Mouse (Mus musculus): ENCODE measurements around the gene Casp8ap2. TPM values are rescaled to one million over a fixed set of nuclear protein-coding genes. Genes with fewer than 3 reads are reported as not detected.

Casp8ap2 gene
- polyA plus RNA-seq, 1 experiment: 2.3 TPM

DNA sequence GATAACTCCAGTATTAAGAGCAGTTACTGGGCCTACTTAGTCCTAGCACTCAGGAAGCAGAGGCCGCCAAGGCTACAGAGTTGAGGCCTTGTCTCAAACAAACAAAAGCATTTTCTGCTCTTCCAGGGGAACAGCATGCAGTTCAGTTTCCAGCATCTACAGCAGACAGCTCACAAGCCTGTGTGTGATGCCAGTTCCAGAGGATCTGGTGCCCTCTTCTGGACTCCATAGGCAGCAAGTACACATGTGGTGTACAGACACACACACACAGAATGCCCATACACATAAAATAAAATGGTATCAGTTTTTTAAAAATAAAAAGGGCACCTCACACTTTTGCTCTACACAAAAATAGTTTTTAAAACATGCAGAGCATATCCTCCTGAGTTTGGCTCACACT lies 53.0 kb downstream of the Casp8ap2 start:
- DNase-seq (ENCODE audit: low read depth): no peak

DNA sequence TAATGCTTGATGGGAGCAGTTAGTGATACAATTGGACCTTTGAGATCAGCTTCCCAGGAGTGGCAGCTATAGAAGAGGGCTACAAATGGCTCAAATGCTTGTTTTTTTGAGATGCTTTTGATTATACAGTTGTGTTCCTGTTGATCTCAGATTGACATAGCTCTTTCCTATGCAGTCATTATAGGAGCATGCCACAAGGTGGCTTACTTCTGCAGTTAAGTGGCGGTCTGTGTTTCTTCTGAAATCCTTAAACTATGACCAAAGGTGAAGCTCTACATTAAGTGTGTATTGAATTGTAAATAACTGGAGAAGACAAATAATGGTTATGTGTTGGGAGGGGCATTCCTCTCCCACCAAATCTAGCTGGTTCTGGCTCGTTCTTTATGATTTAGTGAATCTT lies 54.6 kb downstream of the Casp8ap2 start:
- no peak for DNase-seq (ENCODE audit: low read depth)

DNA sequence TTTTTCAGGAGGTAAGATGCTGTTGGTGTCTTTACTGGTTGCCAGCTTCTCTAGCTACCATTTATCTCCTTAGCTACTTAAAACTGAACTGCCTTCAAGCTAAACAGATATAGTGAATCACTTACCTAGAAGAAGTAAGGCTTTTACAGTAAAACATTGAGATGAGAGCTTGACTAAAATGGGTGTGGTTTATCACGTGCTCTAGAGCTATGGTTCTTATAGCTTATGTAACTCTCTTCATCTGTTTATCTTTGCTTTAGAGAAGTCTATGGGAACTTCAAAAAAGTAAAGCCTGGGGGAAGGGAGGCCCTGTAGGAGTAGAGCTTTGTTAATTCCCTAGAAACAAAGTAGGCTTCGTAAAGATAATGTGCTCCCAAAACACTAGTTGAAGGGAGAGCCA lies 58.8 kb downstream of the Casp8ap2 start:
- no peak for DNase-seq (ENCODE audit: low read depth)

DNA sequence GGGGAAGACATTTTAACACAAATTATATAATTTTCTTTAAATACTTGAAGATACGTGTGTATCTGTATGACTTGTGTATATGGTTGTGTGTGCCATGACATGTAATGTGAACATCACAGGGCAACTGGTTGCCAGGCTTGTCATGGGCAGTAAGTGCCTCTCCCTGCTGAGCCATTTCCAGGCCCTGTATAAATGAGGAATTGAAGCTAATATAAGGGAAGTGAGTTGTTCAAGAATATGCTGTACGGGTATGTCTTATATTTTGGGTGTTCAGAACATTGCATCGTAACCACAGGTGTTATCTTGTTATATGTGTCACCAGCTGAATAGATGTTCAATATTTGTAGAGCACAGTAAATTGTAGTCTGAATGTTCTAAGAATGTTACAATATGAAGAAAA lies 62.2 kb downstream of the Casp8ap2 start:
- DNase-seq (ENCODE audit: low read depth): no peak

DNA sequence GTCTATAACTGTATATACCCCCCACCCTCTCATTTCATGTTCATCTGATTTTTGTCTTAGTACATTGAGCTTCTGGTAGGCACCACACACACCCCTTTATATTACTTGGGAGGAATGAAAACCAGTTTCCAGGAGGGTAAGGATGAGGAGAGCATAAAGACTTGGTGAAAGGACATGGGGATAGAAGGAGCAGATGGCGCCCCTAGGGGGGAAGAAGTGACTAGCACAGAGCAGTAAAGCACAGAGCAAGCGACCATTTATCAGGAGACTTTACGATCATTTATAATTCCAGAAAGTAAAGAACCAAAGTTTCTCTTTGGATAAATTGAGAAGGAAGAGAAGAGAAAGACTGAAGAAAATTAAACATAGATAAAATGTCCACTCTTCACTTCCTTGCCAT lies 65.6 kb downstream of the Casp8ap2 start:
- no peak for DNase-seq (ENCODE audit: low read depth)

DNA sequence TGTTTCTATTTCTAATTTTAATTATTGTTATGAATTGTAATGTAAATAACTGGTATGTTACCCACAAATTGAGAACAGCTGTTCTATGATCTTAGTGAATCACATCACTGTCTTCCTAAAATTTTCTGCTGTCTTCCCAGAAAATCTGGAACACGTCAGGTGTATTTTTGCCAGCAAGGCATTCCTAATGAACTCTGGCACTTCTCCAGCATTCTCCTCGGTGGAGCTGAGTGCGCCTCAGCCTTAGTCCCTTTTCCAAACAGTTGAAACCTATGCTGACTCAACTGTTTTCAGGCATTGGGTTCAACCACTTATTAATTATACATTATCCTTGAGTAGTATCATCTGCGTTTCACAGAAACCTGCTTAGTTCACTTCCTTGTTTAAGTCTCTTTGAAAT lies 67.2 kb downstream of the Casp8ap2 start:
- DNase-seq (ENCODE audit: low read depth): no peak

DNA sequence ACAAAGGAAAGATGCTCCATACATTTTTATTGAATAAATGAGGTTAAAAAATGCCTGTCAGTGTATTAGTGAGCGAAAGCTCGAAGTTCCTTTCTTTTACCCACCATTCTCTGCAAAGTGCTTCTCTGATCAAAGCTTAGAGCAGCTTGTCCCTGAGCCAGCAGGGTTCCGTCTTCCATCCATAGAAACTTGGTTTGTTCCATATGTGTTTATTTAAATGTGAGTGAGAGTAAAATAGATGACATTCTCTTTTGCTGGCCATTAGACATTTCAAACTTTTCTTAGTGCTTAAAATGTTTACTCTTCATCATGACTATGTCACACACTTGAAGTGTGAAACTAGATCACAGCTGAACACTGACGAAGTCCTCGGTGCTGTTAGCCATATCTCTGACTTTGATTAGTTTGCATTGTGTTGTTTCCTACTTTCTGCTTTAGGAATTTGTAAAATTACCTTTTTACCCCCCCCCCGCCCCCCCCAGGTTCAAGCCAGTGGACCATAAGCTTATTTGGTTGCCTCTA lies 67.9 kb downstream of the Casp8ap2 start:
- DNase-seq (ENCODE audit: low read depth): no peak

Other genes with a start within 250 kb of the Casp8ap2 start
- 0.06 TPM in 1 of 2 replicates, not detected in the other for gene Gja10, start 12.7 kb upstream of the Casp8ap2 start, polyA plus RNA-seq (2012; rRNA removed)
- 6.7 and 8.6 TPM in 2 replicates for gene Mdn1, start 41.7 kb downstream of the Casp8ap2 start, polyA plus RNA-seq (2012; rRNA removed)
- 15.0 and 23.7 TPM in 2 replicates for gene Lyrm2, start 184.8 kb downstream of the Casp8ap2 start, polyA plus RNA-seq (2012; rRNA removed)

All from gonadal fat pad, adult 2 months (tissue).